8 mouse cellular contexts compared by ENCODE assay signal in the genomic region with DNA sequence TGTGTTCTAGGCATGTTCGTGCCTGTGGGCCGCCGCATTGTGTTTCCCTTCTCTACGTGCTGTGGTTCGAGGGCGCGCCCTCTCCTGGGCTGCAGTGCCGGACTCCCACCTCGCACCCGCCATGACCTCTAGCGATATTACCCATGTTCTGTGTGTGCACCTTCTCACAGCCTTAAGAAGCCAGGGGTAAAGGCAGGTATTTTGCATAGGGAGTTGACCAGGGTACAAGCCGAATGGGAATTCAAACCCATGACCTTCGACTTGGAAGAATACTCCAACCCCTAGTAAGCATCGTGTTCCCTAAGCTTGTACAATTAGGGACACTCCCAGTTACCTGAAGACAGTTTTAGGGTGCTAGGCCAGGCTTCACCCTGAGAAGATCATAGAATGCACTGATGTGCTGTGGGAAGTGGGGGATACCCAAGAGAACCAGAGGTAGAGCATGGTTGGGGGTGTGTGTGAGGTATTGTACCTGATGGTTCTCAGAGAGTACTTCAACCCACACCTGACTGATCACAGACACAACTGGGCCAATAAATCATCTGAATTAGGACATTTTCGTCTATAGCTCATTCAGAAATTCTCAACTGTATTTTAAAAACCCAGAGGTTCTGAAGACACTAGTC.
DNase-seq lines count a peak whose midpoint lies in the region; ATAC-seq and TF ChIP-seq lines count a peak whose summit lies in the region.
"Not testable (repeated sequence)": the region's sequence is repeated elsewhere in the genome, so short reads cannot be mapped to it uniquely, and the experiment has no call there.

No protein-coding gene starts in this region.

- not testable (repeated sequence) for H3K9me3 ChIP-seq in embryonic facial prominence, embryonic 11.5 days (replicated peaks; ENCODE audit: control insufficient read depth, low read length); hindbrain, embryonic 16.5 days (ENCODE audit: control insufficient read depth, low read length); lung, embryonic 15.5 days
- peaks cover 19% of the 10 kb centered on the region for H3K9me3 ChIP-seq in neural tube, embryonic 13.5 days

- 15% methylated on average over 11 of the region's 15 CpGs for WGBS in embryonic facial prominence, embryonic 11.5 days
- 12% methylated on average over 15 of the region's 15 CpGs for WGBS in heart, adult 2 months
- 18% methylated on average over 13 of the region's 15 CpGs for WGBS in hindbrain, embryonic 16.5 days
- 11% methylated on average over 15 of the region's 15 CpGs for WGBS in lung, embryonic 15.5 days
- WGBS in neural tube, embryonic 13.5 days = 13% methylated on average over 14 of the region's 15 CpGs
- 12% methylated on average over 15 of the region's 15 CpGs for WGBS in thymus, adult 2 months

- not testable (repeated sequence) for H3K4me1 ChIP-seq in embryonic facial prominence, embryonic 11.5 days (ENCODE audit: control insufficient read depth, insufficient read depth, low read length); heart, adult 2 months (ENCODE audit: control insufficient read depth, insufficient read depth, low read length); hindbrain, embryonic 16.5 days (ENCODE audit: control insufficient read depth, insufficient read depth, low read depth, low read length); lung, embryonic 15.5 days; neural tube, embryonic 13.5 days (replicated peaks); thymus, adult 2 months (replicated peaks; ENCODE audit: control insufficient read depth, insufficient read depth, low read length)

- not testable (repeated sequence) for H3K36me3 ChIP-seq in embryonic facial prominence, embryonic 11.5 days (replicated peaks; ENCODE audit: control insufficient read depth, insufficient read depth, low read depth, low read length); heart, adult 2 months (ENCODE audit: control insufficient read depth, insufficient read depth, low read length); hindbrain, embryonic 16.5 days (ENCODE audit: control insufficient read depth, insufficient read depth, low read length); lung, embryonic 15.5 days; thymus, adult 2 months (ENCODE audit: control insufficient read depth, insufficient read depth, low read length)
- H3K36me3 ChIP-seq in neural tube, embryonic 13.5 days = peaks cover 17% of the 10 kb centered on the region

- ATAC-seq in embryonic facial prominence, embryonic 11.5 days (replicated peaks; ENCODE audit: insufficient number of reproducible peaks, low FRiP score, low TSS enrichment, low read depth); lung, embryonic 15.5 days (ENCODE audit: borderline replicate concordance, extremely low read depth, low FRiP score, low TSS enrichment): not testable (repeated sequence)
- peak; percentile 9; the same call in 1 of the 2 replicates for ATAC-seq in hindbrain, embryonic 16.5 days
- peak; percentile 51 for ATAC-seq in neural tube, embryonic 13.5 days (ENCODE audit: low read depth)

- not testable (repeated sequence) for TF ChIP-seq CTCF in heart, adult 2 months (IDR thresholded peaks at IDR 0.05); left cerebral cortex, adult 2 months (IDR thresholded peaks at IDR 0.05); thymus, adult 2 months (IDR thresholded peaks at IDR 0.05; ENCODE audit: borderline replicate concordance, control insufficient read depth, extremely low read depth, insufficient read depth, low read length, poor library complexity)

- not testable (repeated sequence) for TF ChIP-seq POLR2A in heart, adult 2 months (IDR thresholded peaks at IDR 0.05; ENCODE audit: insufficient read depth, low read depth, low read length); thymus, adult 2 months (IDR thresholded peaks at IDR 0.05; ENCODE audit: control insufficient read depth, extremely low read depth, insufficient read depth, low read length, poor library complexity)

- not testable (repeated sequence) for H3K27me3 ChIP-seq in embryonic facial prominence, embryonic 11.5 days (ENCODE audit: control insufficient read depth, insufficient read depth, low read length); heart, adult 2 months (ENCODE audit: control insufficient read depth, insufficient read depth, low read length); hindbrain, embryonic 16.5 days (replicated peaks; ENCODE audit: control insufficient read depth, insufficient read depth, low read length); lung, embryonic 15.5 days; neural tube, embryonic 13.5 days; thymus, adult 2 months (ENCODE audit: control insufficient read depth, insufficient read depth, low read length)

- not testable (repeated sequence) for H3K27ac ChIP-seq in embryonic facial prominence, embryonic 11.5 days (replicated peaks; ENCODE audit: low read depth, low read length); heart, adult 2 months; lung, embryonic 15.5 days; thymus, adult 2 months (ENCODE audit: control insufficient read depth, insufficient read depth, low read length)
- H3K27ac ChIP-seq in hindbrain, embryonic 16.5 days (ENCODE audit: low read depth, low read length) = peak overlapping the region; percentile 95
- H3K27ac ChIP-seq in left cerebral cortex, adult 2 months = peak overlapping the region; percentile 37; the same call in 1 of the 2 replicates
- H3K27ac ChIP-seq in neural tube, embryonic 13.5 days (replicated peaks) = peak overlapping the region; percentile 95

- DNase-seq in ZHBTc4 (ENCODE audit: low read depth, low spot score) = peak; percentile 51
- DNase-seq in embryonic facial prominence, embryonic 11.5 days (ENCODE audit: low spot score); heart, adult 2 months; left cerebral cortex, adult 2 months (ENCODE audit: extremely low spot score in 1 of 2, low spot score in 2 of 2); thymus, adult 2 months: not testable (repeated sequence)

- intact Hi-C loops in heart, adult 2 months (cut with DNase I) = not testable (repeated sequence)
- intact Hi-C loops in left cerebral cortex, adult 2 months (cut with DNase I) = loop anchor here (10.0 kb wide), 2 partner anchors 363 to 393 kb away; partner anchors contain the start of genes Cpsf3, Iah1 and Itgb1bp1

- H3K4me2 ChIP-seq in embryonic facial prominence, embryonic 11.5 days (ENCODE audit: low read depth, low read length) = not testable (repeated sequence)
- peak overlapping the region; percentile 51 for H3K4me2 ChIP-seq in hindbrain, embryonic 16.5 days (ENCODE audit: low read length)
- peak overlapping the region; percentile 41 for H3K4me2 ChIP-seq in lung, embryonic 15.5 days
- peak overlapping the region; percentile 51 for H3K4me2 ChIP-seq in neural tube, embryonic 13.5 days

- not testable (repeated sequence) for H3K79me2 ChIP-seq in heart, adult 2 months (replicated peaks; ENCODE audit: control insufficient read depth, insufficient read depth, low read length)

- H3K4me3 ChIP-seq in embryonic facial prominence, embryonic 11.5 days (ENCODE audit: low read depth, low read length) = peak overlapping the region; percentile 82
- peak overlapping the region; percentile 68 for H3K4me3 ChIP-seq in heart, adult 2 months
- peak overlapping the region; percentile 87 for H3K4me3 ChIP-seq in hindbrain, embryonic 16.5 days (ENCODE audit: low read length)
- peak overlapping the region; percentile 61 for H3K4me3 ChIP-seq in left cerebral cortex, adult 2 months
- peak overlapping the region; percentile 65 for H3K4me3 ChIP-seq in lung, embryonic 15.5 days
- H3K4me3 ChIP-seq in neural tube, embryonic 13.5 days = peak overlapping the region; percentile 85
- peak overlapping the region; percentile 100 for H3K4me3 ChIP-seq in thymus, adult 2 months (ENCODE audit: control insufficient read depth, insufficient read depth, low read length)

- not testable (repeated sequence) for H3K9ac ChIP-seq in embryonic facial prominence, embryonic 11.5 days (replicated peaks; ENCODE audit: low read length); hindbrain, embryonic 16.5 days (ENCODE audit: low read depth, low read length); lung, embryonic 15.5 days
- peak overlapping the region; percentile 70 for H3K9ac ChIP-seq in heart, adult 2 months (ENCODE audit: low read depth, low read length)
- H3K9ac ChIP-seq in neural tube, embryonic 13.5 days = peak overlapping the region; percentile 58; the same call in 1 of the 2 replicates

- TF ChIP-seq EP300 in heart, adult 2 months (IDR thresholded peaks at IDR 0.05; ENCODE audit: insufficient read depth, low read depth, low read length) = not testable (repeated sequence)
